Mouse (Mus musculus): Measurements from ENCODE around the gene Angptl1.

- TF ChIP-seq NELFE (IDR thresholded peaks at IDR 0.05; ENCODE audit: low read depth, low read length) (no peak), CTCF (conservative IDR thresholded peaks at IDR 0.05 in 1 of 2, IDR thresholded peaks at IDR 0.05 in 1 of 2; ENCODE audit: low read depth in 2 of 2, low read length in 2 of 2) (no peak)
These were observed 333 bp downstream of the Angptl1 start for GRCm38 (mm10) chr1:156838695-156839094.

Data from CH12.LX (cell line).